Mouse (Mus musculus) MEL (cell line): ENCODE measurements around the gene Gm266. TPM values are rescaled to one million over a fixed set of nuclear protein-coding genes. Genes with fewer than 3 reads are reported as not detected.

Experiments
- DNase-seq: peaks from one replicate; pipeline ENCODE4 v3.0.0; 2011; ENCODE audit warnings: low read depth, low spot score
- H3K27ac ChIP-seq: 2 replicates; pipeline ENCODE4 v1.5.1; 2012; ENCODE audit warnings: low read depth, mild to moderate bottlenecking, control low read depth, low read length, moderate library complexity; ENCODE audit not compliant: control insufficient read depth
- H3K27me3 ChIP-seq, 2 experiments: fragments of 150-350 bp in 1 of 2; sonication (generic) in 1 of 2; 2 replicates each; pipeline ENCODE4 v1.6.1; 2012; ENCODE audit warnings: low read length in 2 of 2, mild to moderate bottlenecking in 2 of 2, improper control_type of control experiment in 1 of 2, moderate library complexity in 1 of 2; ENCODE audit not compliant: insufficient read depth in 2 of 2, control insufficient read depth in 1 of 2
- H3K36me3 ChIP-seq, 2 experiments: 2 replicates each; pipeline ENCODE4 v1.6.1; 2012 to 2014; ENCODE audit warnings: low read length in 2 of 2, improper control_type of control experiment in 1 of 2, inconsistent platforms in 1 of 2, mild to moderate bottlenecking in 1 of 2; ENCODE audit not compliant: insufficient read depth in 2 of 2, control insufficient read depth in 1 of 2
- H3K4me1 ChIP-seq, 2 experiments: fragments of 150-350 bp in 1 of 2; sonication (generic) in 1 of 2; 2 replicates each; pipeline ENCODE4 v1.6.1; 2012; ENCODE audit warnings: low read length in 2 of 2, improper control_type of control experiment in 1 of 2, mild to moderate bottlenecking in 1 of 2; ENCODE audit not compliant: insufficient read depth in 2 of 2, control insufficient read depth in 1 of 2
- H3K4me3 ChIP-seq, 2 experiments: fragments of 150-350 bp in 1 of 2; sonication (generic) in 1 of 2; 2 replicates each; pipeline ENCODE4 v1.5.1; 2012; ENCODE audit warnings: low read depth in 2 of 2, low read length in 2 of 2, mild to moderate bottlenecking in 2 of 2, moderate library complexity in 2 of 2, control low read depth in 1 of 2, improper control_type of control experiment in 1 of 2; ENCODE audit not compliant: control insufficient read depth in 1 of 2, insufficient read depth in 1 of 2
- H3K79me2 ChIP-seq: 2 replicates; pipeline ENCODE4 v1.6.1; 2012; ENCODE audit warnings: mild to moderate bottlenecking, low read length, moderate library complexity; ENCODE audit not compliant: control insufficient read depth, poor library complexity, insufficient read depth
- H3K9ac ChIP-seq: 2 replicates; pipeline ENCODE4 v1.6.1; 2012; ENCODE audit warnings: low read depth, mild to moderate bottlenecking, control low read depth, low read length, moderate library complexity; ENCODE audit not compliant: control insufficient read depth, poor library complexity, severe bottlenecking
- H3K9me3 ChIP-seq: fragments of 150-350 bp; sonication (generic); replicated peaks from 2 replicates; pipeline ENCODE4 v1.6.1; 2012; ENCODE audit warnings: mild to moderate bottlenecking, low read length, improper control_type of control experiment, moderate library complexity; ENCODE audit not compliant: insufficient read depth
- CHD1 ChIP-seq: IDR thresholded peaks from 2 replicates; pipeline ENCODE4 v1.6.1; 2012; ENCODE audit warnings: low read depth, mild to moderate bottlenecking, inconsistent platforms, low read length, improper control_type of control experiment
- CHD2 ChIP-seq: IDR thresholded peaks from 2 replicates; pipeline ENCODE4 v1.6.1; 2011; ENCODE audit warnings: low read length, improper control_type of control experiment
- CTCF ChIP-seq, 3 experiments: IDR thresholded peaks in 2 of 3; conservative IDR thresholded peaks in 1 of 3; 2 replicates each; pipeline ENCODE4 v1.5.1; 2011 to 2012; ENCODE audit warnings: low read length in 3 of 3, low read depth in 2 of 3, mild to moderate bottlenecking in 2 of 3, improper control_type of control experiment in 1 of 3, inconsistent platforms in 1 of 3, mixed read lengths in 1 of 3, moderate library complexity in 1 of 3; ENCODE audit not compliant: control insufficient read depth in 1 of 3, insufficient read depth in 1 of 3, poor library complexity in 1 of 3, severe bottlenecking in 1 of 3
- E2F4 ChIP-seq: IDR thresholded peaks from 2 replicates; pipeline ENCODE4 v1.6.1; 2011; ENCODE audit warnings: low read depth, low read length, improper control_type of control experiment, borderline replicate concordance
- ELF1 ChIP-seq: IDR thresholded peaks from 2 replicates; pipeline ENCODE4 v1.6.1; 2014; ENCODE audit warnings: low read depth, mild to moderate bottlenecking, inconsistent platforms, low read length, improper control_type of control experiment, moderate library complexity
- HCFC1 ChIP-seq: IDR thresholded peaks from 2 replicates; pipeline ENCODE4 v1.6.1; 2012; ENCODE audit warnings: low read depth, mild to moderate bottlenecking, inconsistent platforms, low read length, improper control_type of control experiment, moderate library complexity
- JUND ChIP-seq: IDR thresholded peaks from 2 replicates; pipeline ENCODE4 v1.6.1; 2011; ENCODE audit warnings: low read depth, mild to moderate bottlenecking, improper control_type of control experiment, low read length
- MAFK ChIP-seq: IDR thresholded peaks from 2 replicates; pipeline ENCODE4 v1.6.1; 2011; ENCODE audit warnings: low read depth, mild to moderate bottlenecking, low read length, improper control_type of control experiment, borderline replicate concordance
- MAX ChIP-seq: IDR thresholded peaks from 2 replicates; pipeline ENCODE4 v1.6.1; 2011; ENCODE audit warnings: low read length, improper control_type of control experiment
- MAZ ChIP-seq: IDR thresholded peaks from 2 replicates; pipeline ENCODE4 v1.6.1; 2012; ENCODE audit warnings: low read depth, mild to moderate bottlenecking, inconsistent platforms, low read length, improper control_type of control experiment
- MXI1 ChIP-seq: IDR thresholded peaks from 2 replicates; pipeline ENCODE4 v1.6.1; 2011; ENCODE audit warnings: mild to moderate bottlenecking, low read depth, low read length, improper control_type of control experiment
- MYB ChIP-seq: IDR thresholded peaks from 2 replicates; pipeline ENCODE4 v1.6.1; 2011; ENCODE audit warnings: mild to moderate bottlenecking, low read depth, low read length, improper control_type of control experiment
- MYC ChIP-seq: IDR thresholded peaks from 2 replicates; pipeline ENCODE4 v1.6.1; 2011; ENCODE audit warnings: low read depth, mild to moderate bottlenecking, low read length, improper control_type of control experiment, moderate library complexity
- NRF1 ChIP-seq: IDR thresholded peaks from 2 replicates; pipeline ENCODE4 v1.6.1; 2014; ENCODE audit warnings: low read depth, mild to moderate bottlenecking, inconsistent platforms, low read length, improper control_type of control experiment, moderate library complexity; ENCODE audit not compliant: poor library complexity, insufficient read depth, severe bottlenecking
- POLR2A ChIP-seq, 2 experiments: IDR thresholded peaks; 2 replicates each; pipeline ENCODE4 v1.6.1; 2011 to 2012; ENCODE audit warnings: low read length in 2 of 2, mild to moderate bottlenecking in 2 of 2, control low read depth in 1 of 2, improper control_type of control experiment in 1 of 2, low read depth in 1 of 2, moderate library complexity in 1 of 2; ENCODE audit not compliant: control insufficient read depth in 1 of 2, insufficient read depth in 1 of 2, poor library complexity in 1 of 2
- POLR2AphosphoS5 ChIP-seq: IDR thresholded peaks from 2 replicates; pipeline ENCODE4 v1.6.1; 2012; ENCODE audit warnings: low read depth, borderline replicate concordance, mild to moderate bottlenecking, inconsistent platforms, low read length, moderate library complexity, mixed read lengths
- RCOR1 ChIP-seq: IDR thresholded peaks from 2 replicates; pipeline ENCODE4 v1.6.1; 2012; ENCODE audit warnings: low read depth, mild to moderate bottlenecking, inconsistent platforms, low read length, improper control_type of control experiment
- TAL1 ChIP-seq: IDR thresholded peaks from 2 replicates; pipeline ENCODE4 v1.6.1; 2012; ENCODE audit warnings: mild to moderate bottlenecking, inconsistent platforms, low read length, moderate library complexity, mixed read lengths
- TBP ChIP-seq: IDR thresholded peaks from 2 replicates; pipeline ENCODE4 v1.8.0; 2011; ENCODE audit warnings: low read depth, low read length, improper control_type of control experiment
- ZC3H11A ChIP-seq: IDR thresholded peaks from 2 replicates; pipeline ENCODE4 v1.6.1; 2012; ENCODE audit warnings: low read depth, mild to moderate bottlenecking, inconsistent platforms, low read length, improper control_type of control experiment
- ZKSCAN1 ChIP-seq: IDR thresholded peaks from 2 replicates; pipeline ENCODE4 v1.6.1; 2012; ENCODE audit warnings: low read depth, mild to moderate bottlenecking, inconsistent platforms, low read length, improper control_type of control experiment, moderate library complexity
- ZMIZ1 ChIP-seq: IDR thresholded peaks from 2 replicates; pipeline ENCODE4 v1.6.1; 2012; ENCODE audit warnings: low read depth, mild to moderate bottlenecking, inconsistent platforms, low read length, improper control_type of control experiment, moderate library complexity
- ZNF384 ChIP-seq: IDR thresholded peaks from 2 replicates; pipeline ENCODE4 v1.6.1; 2012; ENCODE audit warnings: low read depth, mild to moderate bottlenecking, inconsistent platforms, low read length, improper control_type of control experiment
- polyA plus RNA-seq, 2 experiments: library from polyadenylated mRNA; stranded (reverse) in 1 of 2; unstranded in 1 of 2; fragments of >175 nt in 1 of 2; fragments of >200 nt in 1 of 2; gene quantifications; 2 replicates each; pipeline versions ENCODE4 v1.2.1 to v1.2.4; 2012; ENCODE audit warnings: low replicate concordance in 2 of 2, low read depth in 1 of 2; ENCODE audit not compliant: insufficient read length in 2 of 2, insufficient read depth in 1 of 2, missing spikeins in 1 of 2
- total RNA-seq: library from RNA; depleted of rRNA; stranded (reverse); fragments of 300-350 nt; gene quantifications from 2 replicates; pipeline ENCODE4 v1.2.3, GENCODE M21; 2012

The Gm266 gene
- total and polyA plus RNA-seq, 3 experiments, result not detected

- no peaks in the 10 kb centered on the region for H3K9me3 ChIP-seq
- no peaks in the 10 kb centered on the region for H3K79me2 ChIP-seq
- no peak overlapping the region for H3K9ac ChIP-seq
- no peak overlapping the region for H3K27ac ChIP-seq
- no peaks in the 10 kb centered on the region for H3K36me3 ChIP-seq
- no peak for DNase-seq
- H3K4me3 ChIP-seq, result no peak overlapping the region
- H3K4me1 ChIP-seq, result no peaks in the 10 kb centered on the region
- peaks cover 2 to 15% of the 10 kb centered on the region in 2 experiments for H3K27me3 ChIP-seq
- TF ChIP-seq MAFK (no peak), JUND (no peak), CHD1 (no peak), ZKSCAN1 (no peak), CHD2 (no peak), MAZ (no peak), POLR2A (IDR thresholded peaks at IDR 0.05; ENCODE audit: control insufficient read depth in 1 of 2, insufficient read depth in 1 of 2, low read depth in 1 of 2, low read length in 2 of 2, poor library complexity in 1 of 2) (no peak), TBP (no peak), NRF1 (no peak), RCOR1 (no peak), ZMIZ1 (no peak), CTCF (IDR thresholded peaks at IDR 0.05 in 2 of 3, conservative IDR thresholded peaks at IDR 0.05 in 1 of 3; ENCODE audit: control insufficient read depth in 1 of 3, insufficient read depth in 1 of 3, low read depth in 2 of 3, low read length in 3 of 3, poor library complexity in 1 of 3, severe bottlenecking in 1 of 3) (no peak), ELF1 (no peak), ZNF384 (no peak), MXI1 (no peak), MYB (no peak), TAL1 (no peak)
Observed at GRCm38 (mm10) chr12:111468206-111468605, 17.4 kb downstream of the Gm266 start.

GRCm38 (mm10) chr12:111466369-111466768, 19.3 kb downstream of the Gm266 start:
- Histone ChIP-seq H3K79me2 (no peaks in the 10 kb centered on the region), H3K4me1 (no peaks in the 10 kb centered on the region), H3K9ac (no peak overlapping the region), H3K27ac (no peak overlapping the region), H3K9me3 (no peaks in the 10 kb centered on the region), H3K4me3 (no peak overlapping the region), H3K36me3 (no peaks in the 10 kb centered on the region), H3K27me3 (peaks cover 2 to 12% of the 10 kb centered on the region in 2 experiments)
- TF ChIP-seq POLR2AphosphoS5 (peak; percentile 84; the same call in 1 of the 2 replicates), MYC (no peak), E2F4 (no peak), NRF1 (no peak), HCFC1 (no peak), MAX (no peak), POLR2A (IDR thresholded peaks at IDR 0.05; ENCODE audit: control insufficient read depth in 1 of 2, insufficient read depth in 1 of 2, low read depth in 1 of 2, low read length in 2 of 2, poor library complexity in 1 of 2) (no peak), ZC3H11A (no peak)
- no peak for DNase-seq
